Mouse (Mus musculus): ENCODE data around the gene Pagr1b. TPM values are rescaled to one million over a fixed set of nuclear protein-coding genes. Genes with fewer than 3 reads are reported as not detected.

The Pagr1b gene
- total and polyA plus RNA-seq, 3 experiments = 0.30 to 6.6 TPM; not detected in 1

- TF ChIP-seq MAZ (IDR thresholded peaks at IDR 0.05; ENCODE audit: low read depth, low read length) = 0 out of 2 replicates have a peak, but pooled peaks have one; percentile 58
- TF ChIP-seq IRF4 (IDR thresholded peaks at IDR 0.05; ENCODE audit: low read depth, low read length) = no peak
- no peak for TF ChIP-seq ZNF384 (IDR thresholded peaks at IDR 0.05; ENCODE audit: low read depth, low read length)
- no peak for TF ChIP-seq MAFK (IDR thresholded peaks at IDR 0.05; ENCODE audit: insufficient replicate concordance, low read length)
- no peak for TF ChIP-seq ZKSCAN1 (IDR thresholded peaks at IDR 0.05; ENCODE audit: borderline replicate concordance, low read depth, low read length)
- no peak for TF ChIP-seq JUND (conservative IDR thresholded peaks at IDR 0.05; ENCODE audit: low read depth, low read length)
Observed at GRCm38 (mm10) chr7:127016081-127016480, 203 bp downstream of the Pagr1b start (continued).

GRCm38 (mm10) chr7:127014993-127015392, 1.3 kb downstream of the Pagr1b start:
- TF ChIP-seq ZNF384 (IDR thresholded peaks at IDR 0.05; ENCODE audit: low read depth, low read length) (no peak), CHD1 (IDR thresholded peaks at IDR 0.05; ENCODE audit: low read depth, low read length) (no peak), CHD2 (IDR thresholded peaks at IDR 0.05; ENCODE audit: low read length) (no peak), JUND (conservative IDR thresholded peaks at IDR 0.05; ENCODE audit: low read depth, low read length) (no peak), TBP (conservative IDR thresholded peaks at IDR 0.05; ENCODE audit: low read depth, low read length) (no peak), SMC3 (IDR thresholded peaks at IDR 0.05; ENCODE audit: low read depth, low read length) (no peak), NELFE (IDR thresholded peaks at IDR 0.05; ENCODE audit: low read depth, low read length) (no peak), EP300 (IDR thresholded peaks at IDR 0.05; ENCODE audit: low read length) (no peak), USF2 (conservative IDR thresholded peaks at IDR 0.05; ENCODE audit: low read depth, low read length) (no peak), MAFK (IDR thresholded peaks at IDR 0.05; ENCODE audit: insufficient replicate concordance, low read length) (no peak), TCF12 (IDR thresholded peaks at IDR 0.05; ENCODE audit: low read depth, low read length) (no peak), MYC (IDR thresholded peaks at IDR 0.05; ENCODE audit: low read depth, low read length) (no peak)
- H3K9ac ChIP-seq (ENCODE audit: insufficient read depth, low read depth) = peak overlapping the region; percentile 52; the same call in 1 of the 2 replicates
- H3K4me1 ChIP-seq (ENCODE audit: control insufficient read depth in 1 of 2, insufficient read depth in 2 of 2) = peaks cover 22 to 72% of the 10 kb centered on the region in 2 experiments; a peak in 3 of 4 replicates
- H3K36me3 ChIP-seq (replicated peaks in 1 of 2; ENCODE audit: control insufficient read depth in 1 of 2, insufficient read depth in 1 of 2, low read length in 1 of 2) = peaks cover 6 to 50% of the 10 kb centered on the region in 2 experiments
- DNase-seq (ENCODE audit: extremely low read depth) = no peak
- peak overlapping the region; percentile 2; the same call in 1 of the 2 replicates for H3K27ac ChIP-seq (ENCODE audit: insufficient read depth, low read depth)
- H3K79me2 ChIP-seq (replicated peaks; ENCODE audit: control insufficient read depth, extremely low read depth, insufficient read depth, poor library complexity, severe bottlenecking) = peaks cover 14% of the 10 kb centered on the region
- H3K4me3 ChIP-seq (replicated peaks in 1 of 3; ENCODE audit: low read depth in 2 of 3, low read length in 2 of 3, poor library complexity in 1 of 3) = peak overlapping the region in 1 of 3 experiments; percentile 25
- no peaks in the 10 kb centered on the region for H3K27me3 ChIP-seq (replicated peaks)
- dilution Hi-C loops (cut with MboI; ENCODE audit: extremely low pct_ligation_motif_present, extremely low pct_unique_long_range_greater_than_20kb, low sequenced_read_pairs) (no loop called here), in situ Hi-C loops (cut with MboI; ENCODE audit: low pct_ligation_motif_present, low pct_unique_long_range_greater_than_20kb, low sequenced_read_pairs) (loop anchor here (5.0 to 10.0 kb wide), 2 partner anchors 53 to 310 kb away; partner anchors contain the start of gene Coro1a)
- peak overlapping the region; percentile 77 for H3K4me2 ChIP-seq (ENCODE audit: insufficient read depth, low read depth, poor library complexity, severe bottlenecking)
- no peaks in the 10 kb centered on the region for H3K9me3 ChIP-seq (replicated peaks; ENCODE audit: low read length)

GRCm38 (mm10) chr7:127014320-127014719, 2.0 kb downstream of the Pagr1b start, which contains the start of gene Mvp:
Gene Mvp, minus strand, starts transcription at chr7:127014621.
- H3K4me3 ChIP-seq (replicated peaks in 1 of 3; ENCODE audit: low read depth in 2 of 3, low read length in 2 of 3, poor library complexity in 1 of 3) = peak within 1 kb of the TSS; percentile 73 to 87 (median 75)
- H3K4me2 ChIP-seq (ENCODE audit: insufficient read depth, low read depth, poor library complexity, severe bottlenecking) = peak within 1 kb of the TSS; percentile 77
- TF ChIP-seq TCF12 (IDR thresholded peaks at IDR 0.05; ENCODE audit: low read depth, low read length) (0 out of 2 replicates have a peak, but pooled peaks have one; percentile 35), POLR2A (IDR thresholded peaks at IDR 0.05; ENCODE audit: low read depth, low read length) (peak; percentile 61), ETS1 (conservative IDR thresholded peaks at IDR 0.05; ENCODE audit: low read depth, low read length) (peak; percentile 40; the same call in 1 of the 2 replicates), JUN (IDR thresholded peaks at IDR 0.05; ENCODE audit: insufficient read depth, low read depth, low read length) (no peak), HCFC1 (IDR thresholded peaks at IDR 0.05; ENCODE audit: low read depth, low read length) (peak; percentile 63), MXI1 (IDR thresholded peaks at IDR 0.05; ENCODE audit: low read depth, low read length) (0 out of 2 replicates have a peak, but pooled peaks have one; percentile 33), IRF4 (IDR thresholded peaks at IDR 0.05; ENCODE audit: low read depth, low read length) (peak; percentile 23; the same call in 1 of the 2 replicates), TBP (conservative IDR thresholded peaks at IDR 0.05; ENCODE audit: low read depth, low read length) (no peak), SIN3A (IDR thresholded peaks at IDR 0.05; ENCODE audit: low read length) (peak; percentile 94), MAZ (IDR thresholded peaks at IDR 0.05; ENCODE audit: low read depth, low read length) (0 out of 2 replicates have a peak, but pooled peaks have one; percentile 22), ELF1 (IDR thresholded peaks at IDR 0.05; ENCODE audit: low read depth, low read length) (peak; percentile 74)
- peak within 1 kb of the TSS; percentile 87 for H3K9ac ChIP-seq (ENCODE audit: insufficient read depth, low read depth)
- peak; percentile 75 for DNase-seq (ENCODE audit: extremely low read depth)
- in situ Hi-C loops (cut with MboI; ENCODE audit: low pct_ligation_motif_present, low pct_unique_long_range_greater_than_20kb, low sequenced_read_pairs) = loop anchor here (10.0 kb wide), 1 partner anchor 310 kb away; the partner anchor contains the start of gene Coro1a
- peaks cover 14% of the 10 kb centered on the region for H3K79me2 ChIP-seq (replicated peaks; ENCODE audit: control insufficient read depth, extremely low read depth, insufficient read depth, poor library complexity, severe bottlenecking)
- peak within 1 kb of the TSS; percentile 67 for H3K27ac ChIP-seq (ENCODE audit: insufficient read depth, low read depth)
- H3K27me3 ChIP-seq (replicated peaks) = no peaks in the 10 kb centered on the region
- peaks cover 6 to 47% of the 10 kb centered on the region in 2 experiments for H3K36me3 ChIP-seq (replicated peaks in 1 of 2; ENCODE audit: control insufficient read depth in 1 of 2, insufficient read depth in 1 of 2, low read length in 1 of 2)
- dilution Hi-C loops (cut with MboI; ENCODE audit: extremely low pct_ligation_motif_present, extremely low pct_unique_long_range_greater_than_20kb, low sequenced_read_pairs) = no loop called here
- H3K4me1 ChIP-seq (ENCODE audit: control insufficient read depth in 1 of 2, insufficient read depth in 2 of 2) = peaks cover 22 to 72% of the 10 kb centered on the region in 2 experiments
- no peaks in the 10 kb centered on the region for H3K9me3 ChIP-seq (replicated peaks; ENCODE audit: low read length)

Data from CH12.LX (cell line).